Mouse (Mus musculus) kidney, adult 2 months (tissue): ENCODE measurements around the gene Shisa6.

Source experiments
- CTCF ChIP-seq: fragments of 200-500 bp; conservative IDR thresholded peaks from 2 replicates; pipeline ENCODE4 v1.5.1; 2011; ENCODE audit warnings: low read depth, mild to moderate bottlenecking, control low read depth, low read length, moderate library complexity, mixed read lengths; ENCODE audit not compliant: insufficient read depth, insufficient read length
- POLR2A ChIP-seq: fragments of 200-500 bp; IDR thresholded peaks from one replicate; pipeline ENCODE4 v1.6.1; 2011; ENCODE audit warnings: low read depth, low read length, control low read depth

DNA sequence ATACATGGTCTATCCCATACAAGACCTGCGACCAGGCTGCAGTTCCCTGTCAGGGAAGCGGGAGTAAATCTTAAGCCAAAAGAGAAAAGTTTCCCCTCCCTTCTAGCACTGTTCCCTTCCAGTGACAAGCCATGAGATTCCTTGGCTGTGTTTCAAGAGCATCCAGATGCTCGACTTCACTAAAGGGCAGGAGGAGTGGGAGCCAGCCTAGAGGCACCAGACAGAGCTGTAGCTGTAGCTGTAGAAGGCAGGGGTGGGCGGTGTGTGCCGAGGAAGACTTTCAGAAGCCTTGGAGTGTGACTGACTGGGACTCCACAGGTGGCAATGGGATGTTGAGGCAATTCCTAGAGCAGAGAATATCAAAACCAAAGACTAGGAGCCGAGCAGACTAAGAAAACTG lies 43.3 kb downstream of the Shisa6 start:
- no peak for TF ChIP-seq CTCF
- TF ChIP-seq POLR2A, result no peak
